14 mouse cellular contexts compared by ENCODE assay signal in the genomic region with DNA sequence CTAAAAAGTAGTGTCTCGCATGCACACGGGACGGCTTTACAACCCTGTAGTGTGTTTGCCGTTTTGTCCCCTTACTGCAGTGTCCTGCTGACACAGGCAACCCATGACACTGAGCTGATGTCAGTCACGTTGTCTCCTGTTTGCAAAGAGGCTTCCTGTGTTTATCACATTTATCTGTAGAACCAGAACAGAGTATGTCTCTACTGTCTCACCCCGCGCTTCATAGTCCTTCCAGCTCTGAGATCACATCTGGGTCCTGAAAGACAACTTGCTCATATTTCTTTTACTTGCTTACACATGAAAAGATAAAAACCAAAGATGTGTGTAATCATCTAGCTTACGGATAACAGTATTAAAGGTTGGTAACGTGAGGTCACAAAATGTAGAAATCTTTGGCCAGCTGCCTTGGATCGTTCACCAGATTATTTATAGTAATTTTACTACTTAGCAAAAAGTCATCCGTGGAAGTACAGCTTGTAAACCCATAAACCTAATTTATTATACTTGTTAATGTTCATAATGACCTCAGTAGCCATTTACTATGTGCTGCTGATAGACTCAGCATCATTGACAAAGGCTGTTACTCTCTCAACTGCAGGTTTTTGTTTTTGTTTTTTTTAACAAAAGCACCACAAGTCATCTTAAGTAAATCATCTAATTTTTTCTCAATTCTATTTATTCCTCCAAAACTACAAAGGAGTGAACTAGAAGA. TPM values are rescaled to one million over a fixed set of nuclear protein-coding genes. Genes with fewer than 3 reads are reported as not detected.
DNase-seq lines count a peak whose midpoint lies in the region; ATAC-seq and TF ChIP-seq lines count a peak whose summit lies in the region.
"Had no signal": no experiment of that assay in that cellular context is flagged by ENCODE, and none has a peak within 500 bp of the region (broad histone marks: within the 10 kb centered on the region; RNA-seq: fewer than 3 reads in every experiment).

No protein-coding gene starts in this region.

- WGBS in kidney, embryonic 14.5 days, result 57% methylated on average over 11 of the region's 11 CpGs
- WGBS in lung, embryonic 16.5 days, result 49% methylated on average over 11 of the region's 11 CpGs
- WGBS in neural tube, embryonic 15.5 days, result 67% methylated on average over 11 of the region's 11 CpGs
- 83% methylated on average over 11 of the region's 11 CpGs for WGBS in heart, embryonic 10.5 days

- no peak for DNase-seq in gastrocnemius, adult 2 months
- DNase-seq in gastrocnemius, postnatal 25 days, result no peak
- DNase-seq in kidney, postnatal 25 days, result peak; percentile 29 to 45
- DNase-seq in heart, adult 9 months (ENCODE audit: low spot score in 2 of 2), result no peak
- DNase-seq in heart, embryonic 10.5 days (ENCODE audit: low spot score), result no peak
- DNase-seq: cerebellum, adult 8-10 months; embryo, embryonic 11 days; retina, postnatal 1 day; thymus, postnatal 14 days had no signal

- peaks cover 8% of the 10 kb centered on the region; the same call in 1 of the 2 replicates for H3K36me3 ChIP-seq in kidney, embryonic 14.5 days (ENCODE audit: control insufficient read depth, insufficient read depth, low read length)
- 0 out of 2 replicates have a peak, but pooled peaks cover 2% of the 10 kb centered on the region for H3K36me3 ChIP-seq in lung, embryonic 16.5 days (ENCODE audit: control insufficient read depth, insufficient read depth, low read length)
- H3K36me3 ChIP-seq in neural tube, embryonic 15.5 days, result no peaks in the 10 kb centered on the region
- peaks cover 12% of the 10 kb centered on the region; the same call in 1 of the 2 replicates for H3K36me3 ChIP-seq in heart, embryonic 10.5 days
- H3K36me3 ChIP-seq: G1E had no signal

- H3K27me3 ChIP-seq in kidney, embryonic 14.5 days (ENCODE audit: control insufficient read depth, insufficient read depth, low read length), result no peaks in the 10 kb centered on the region
- no peaks in the 10 kb centered on the region for H3K27me3 ChIP-seq in lung, embryonic 16.5 days (ENCODE audit: control insufficient read depth, insufficient read depth, low read depth, low read length)
- no peaks in the 10 kb centered on the region for H3K27me3 ChIP-seq in neural tube, embryonic 15.5 days (replicated peaks)
- no peaks in the 10 kb centered on the region for H3K27me3 ChIP-seq in heart, embryonic 10.5 days (ENCODE audit: insufficient read depth, poor library complexity, severe bottlenecking)

- peak; percentile 82; the same call in 1 of the 2 replicates for ATAC-seq in kidney, embryonic 14.5 days (ENCODE audit: low FRiP score, low TSS enrichment)
- ATAC-seq in lung, embryonic 16.5 days (ENCODE audit: low read depth), result no peak
- ATAC-seq in neural tube, embryonic 15.5 days (ENCODE audit: low FRiP score), result no peak
- ATAC-seq: hindbrain, embryonic 16.5 days had no signal

- intact Hi-C loops in gastrocnemius, adult 2 months (cut with DNase I), result no loop called here

- no peaks in the 10 kb centered on the region for H3K9me3 ChIP-seq in kidney, embryonic 14.5 days (ENCODE audit: control insufficient read depth, low read length)
- no peaks in the 10 kb centered on the region for H3K9me3 ChIP-seq in lung, embryonic 16.5 days (ENCODE audit: control insufficient read depth, low read length)
- no peaks in the 10 kb centered on the region for H3K9me3 ChIP-seq in neural tube, embryonic 15.5 days (replicated peaks)
- H3K9me3 ChIP-seq in heart, embryonic 10.5 days, result no peaks in the 10 kb centered on the region
- H3K9me3 ChIP-seq: G1E had no signal

- no peak overlapping the region for H3K9ac ChIP-seq in kidney, embryonic 14.5 days (ENCODE audit: low read depth, low read length)
- no peak overlapping the region for H3K9ac ChIP-seq in lung, embryonic 16.5 days (ENCODE audit: low read length)
- no peak overlapping the region for H3K9ac ChIP-seq in neural tube, embryonic 15.5 days (replicated peaks)

- TF ChIP-seq CTCF in gastrocnemius, adult 2 months (IDR thresholded peaks at IDR 0.05), result no peak

- no peak overlapping the region for H3K4me3 ChIP-seq in gastrocnemius, adult 2 months
- H3K4me3 ChIP-seq in kidney, embryonic 14.5 days (ENCODE audit: low read length), result no peak overlapping the region
- no peak overlapping the region for H3K4me3 ChIP-seq in lung, embryonic 16.5 days (ENCODE audit: low read length)
- H3K4me3 ChIP-seq in neural tube, embryonic 15.5 days (replicated peaks), result no peak overlapping the region
- H3K4me3 ChIP-seq in heart, embryonic 10.5 days, result no peak overlapping the region

- no peaks in the 10 kb centered on the region for H3K4me1 ChIP-seq in kidney, embryonic 14.5 days (ENCODE audit: control insufficient read depth, insufficient read depth, low read length)
- H3K4me1 ChIP-seq in lung, embryonic 16.5 days (replicated peaks; ENCODE audit: control insufficient read depth, insufficient read depth, low read length), result no peaks in the 10 kb centered on the region
- H3K4me1 ChIP-seq in neural tube, embryonic 15.5 days, result no peaks in the 10 kb centered on the region
- H3K4me1 ChIP-seq in heart, embryonic 10.5 days, result no peaks in the 10 kb centered on the region

- peak overlapping the region; percentile 20; the same call in 1 of the 2 replicates for H3K27ac ChIP-seq in gastrocnemius, adult 2 months
- H3K27ac ChIP-seq in kidney, embryonic 14.5 days (ENCODE audit: low read depth, low read length), result no peak overlapping the region; the same call in 1 of the 2 replicates
- 0 out of 2 replicates have a peak overlapping the region, but pooled peaks have one; percentile 0 for H3K27ac ChIP-seq in lung, embryonic 16.5 days (ENCODE audit: low read length)
- H3K27ac ChIP-seq in neural tube, embryonic 15.5 days (replicated peaks), result no peak overlapping the region
- H3K27ac ChIP-seq in heart, embryonic 10.5 days, result no peak overlapping the region

- H3K4me2 ChIP-seq in kidney, embryonic 14.5 days (replicated peaks; ENCODE audit: low read depth, low read length), result no peak overlapping the region
- no peak overlapping the region for H3K4me2 ChIP-seq in lung, embryonic 16.5 days (ENCODE audit: low read depth, low read length)
- no peak overlapping the region for H3K4me2 ChIP-seq in neural tube, embryonic 15.5 days

RNA-seq across cellular contexts. Expression of a gene that starts 22.4 kb away (rescaled TPM):
- 10 to 100 TPM; 18.3 to 25.6 TPM for total RNA-seq in gastrocnemius, adult 2 months (2021)
- 10 to 100 TPM; 19.7 to 21.5 TPM for total RNA-seq in gastrocnemius, postnatal 25 days (2021)
- 27.0 and 30.3 TPM in 2 replicates for polyA plus RNA-seq in kidney, embryonic 14.5 days (2014; fragmentation: Nextera tagmentation; extraction: Ambion mirVana)
- polyA plus RNA-seq in lung, embryonic 16.5 days (2015; fragmentation: Nextera tagmentation; extraction: Ambion mirVana), result 18.9 and 20.1 TPM in 2 replicates
- 49.4 and 53.0 TPM in 2 replicates for polyA plus RNA-seq in neural tube, embryonic 15.5 days (2015; fragmentation: Nextera tagmentation; extraction: Ambion mirVana)
- 18.4 and 24.6 TPM in 2 replicates for polyA plus RNA-seq in heart, embryonic 10.5 days (2016; fragmentation: Nextera tagmentation; extraction: Ambion mirVana)
- polyA plus RNA-seq: G1E had no signal

Comparison
In these comparisons a context has a peak if more than half of its experiments do, and no peak if none do; other contexts are left out.
1. DNase-seq: peak in kidney, postnatal 25 days (2 of 2); none in gastrocnemius, adult 2 months (single experiment), gastrocnemius, postnatal 25 days (single experiment), heart, adult 9 months (0 of 2) and heart, embryonic 10.5 days (single experiment).
2. H3K27ac ChIP-seq: peak in gastrocnemius, adult 2 months (single experiment) and lung, embryonic 16.5 days (single experiment); none in kidney, embryonic 14.5 days (single experiment), neural tube, embryonic 15.5 days (single experiment) and heart, embryonic 10.5 days (single experiment).